Mouse (Mus musculus) kidney, embryonic 14.5 days (tissue): ENCODE data around the gene Tnfrsf1b. TPM values are rescaled to one million over a fixed set of nuclear protein-coding genes. Genes with fewer than 3 reads are reported as not detected.

Experiments
- ATAC-seq: fragments of 200-750 bp; cut with Nextera tagmentation; 2 replicates; pipeline ENCODE4 v1.8.0; 2017; ENCODE audit warnings: moderate number of reproducible peaks, mild to moderate bottlenecking, moderate TSS enrichment, moderate library complexity; ENCODE audit not compliant: low FRiP score, low TSS enrichment
- H3K27ac ChIP-seq: fragments of 300-500 bp; sonication (generic); 2 replicates; pipeline ENCODE4 v1.5.1; 2014; ENCODE audit warnings: low read depth, mild to moderate bottlenecking, low read length, moderate library complexity, mixed read lengths
- H3K27me3 ChIP-seq: fragments of 300-500 bp; sonication (generic); 2 replicates; pipeline ENCODE4 v1.6.1; 2014; ENCODE audit warnings: mild to moderate bottlenecking, low read length; ENCODE audit not compliant: control insufficient read depth, insufficient read depth
- H3K36me3 ChIP-seq: fragments of 300-500 bp; sonication (generic); 2 replicates; pipeline ENCODE4 v1.6.1; 2014; ENCODE audit warnings: low read length, mixed read lengths; ENCODE audit not compliant: control insufficient read depth, insufficient read depth
- H3K4me1 ChIP-seq: fragments of 300-500 bp; sonication (generic); 2 replicates; pipeline ENCODE4 v1.6.1; 2014; ENCODE audit warnings: low read length, mixed read lengths; ENCODE audit not compliant: control insufficient read depth, insufficient read depth
- H3K4me2 ChIP-seq: fragments of 300-500 bp; sonication (generic); replicated peaks from 2 replicates; pipeline ENCODE4 v1.6.1; 2014; ENCODE audit warnings: low read depth, mild to moderate bottlenecking, low read length
- H3K4me3 ChIP-seq: fragments of 300-500 bp; sonication (generic); 2 replicates; pipeline ENCODE4 v1.5.1; 2014; ENCODE audit warnings: mild to moderate bottlenecking, low read length
- H3K9ac ChIP-seq: fragments of 300-500 bp; sonication (generic); 2 replicates; pipeline ENCODE4 v1.6.1; 2014; ENCODE audit warnings: low read depth, mild to moderate bottlenecking, low read length, moderate library complexity
- H3K9me3 ChIP-seq: fragments of 300-500 bp; sonication (generic); 2 replicates; pipeline ENCODE4 v1.6.1; 2016; ENCODE audit warnings: low read length; ENCODE audit not compliant: control insufficient read depth
- WGBS: fragments of 180-500 bp; shearing (Covaris S2); extraction: QIAGEN DNeasy Blood & Tissue Kit; methylation state at CpG from one replicate; pipeline ENCODE4 v1.1.7; 2014; 5-methylcytosine and 5-hydroxymethylcytosine counted together
- polyA plus RNA-seq: library from polyadenylated mRNA; unstranded; fragments of >200 nt; fragmentation: Nextera tagmentation; extraction: Ambion mirVana; gene quantifications from 2 replicates; pipeline ENCODE4 v1.2.1, GENCODE M21; 2014

Tnfrsf1b gene
- polyA plus RNA-seq: 0.97 and 3.0 TPM in 2 replicates

- Histone ChIP-seq H3K4me3 (peak within 1 kb of the TSS; percentile 51), H3K36me3 (no peaks in the 10 kb centered on the region), H3K27ac (no peak within 1 kb of the TSS), H3K9ac (peak within 1 kb of the TSS; percentile 52), H3K27me3 (peaks cover 14% of the 10 kb centered on the region; the same call in 1 of the 2 replicates), H3K9me3 (no peaks in the 10 kb centered on the region), H3K4me1 (0 out of 2 replicates have a peak, but pooled peaks cover 3% of the 10 kb centered on the region), H3K4me2 (peak within 1 kb of the TSS; percentile 90)
- WGBS: under 1% methylated on average over 46 of the region's 47 CpGs
- ATAC-seq: peak; percentile 87
Measured at GRCm38 (mm10) chr4:145246173-145247011, at the start of gene Tnfrsf1b. Gene Tnfrsf1b, minus strand, starts transcription at chr4:145246870.

GRCm38 (mm10) chr4:145295589-145296300, 49.1 kb upstream of the Tnfrsf1b start:
- Histone ChIP-seq H3K27ac (no peak overlapping the region), H3K4me3 (no peak overlapping the region), H3K9me3 (no peaks in the 10 kb centered on the region), H3K27me3 (no peaks in the 10 kb centered on the region), H3K36me3 (no peaks in the 10 kb centered on the region), H3K4me2 (no peak overlapping the region), H3K9ac (no peak overlapping the region), H3K4me1 (no peaks in the 10 kb centered on the region)
- peak; percentile 48; the same call in 1 of the 2 replicates for ATAC-seq
- WGBS: 60% methylated on average over 5 of the region's 5 CpGs

DNA sequence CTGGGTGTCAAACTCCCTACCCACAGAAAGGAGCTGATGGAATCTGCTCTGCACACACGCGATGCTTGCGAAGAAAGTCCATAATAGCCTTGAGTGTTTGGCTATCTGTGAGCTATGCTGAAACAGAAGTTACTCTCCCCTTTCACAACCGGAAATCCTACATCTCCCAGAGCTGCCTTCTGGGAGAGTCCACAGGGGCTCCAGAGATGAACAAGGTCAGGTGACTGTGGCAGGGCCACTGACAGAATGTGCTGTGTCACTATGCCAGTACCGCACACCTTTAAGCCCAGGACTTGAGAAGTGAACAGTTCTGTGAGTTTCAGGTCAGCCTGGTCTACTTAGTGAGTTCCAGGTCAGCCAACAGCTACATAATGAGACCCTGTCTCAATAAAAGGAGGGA, 47.9 kb upstream of the Tnfrsf1b start:
- ATAC-seq: no peak
- Histone ChIP-seq H3K4me3 (no peak overlapping the region), H3K9me3 (no peaks in the 10 kb centered on the region), H3K4me2 (no peak overlapping the region), H3K36me3 (no peaks in the 10 kb centered on the region), H3K27me3 (no peaks in the 10 kb centered on the region), H3K27ac (no peak overlapping the region), H3K9ac (no peak overlapping the region), H3K4me1 (no peaks in the 10 kb centered on the region)
- 84% methylated on average over 5 of the region's 5 CpGs for WGBS

GRCm38 (mm10) chr4:145286369-145287120, 39.9 kb upstream of the Tnfrsf1b start:
- Histone ChIP-seq H3K27ac (no peak overlapping the region), H3K27me3 (no peaks in the 10 kb centered on the region), H3K9ac (no peak overlapping the region), H3K4me3 (no peak overlapping the region), H3K9me3 (no peaks in the 10 kb centered on the region), H3K36me3 (no peaks in the 10 kb centered on the region), H3K4me2 (no peak overlapping the region), H3K4me1 (no peaks in the 10 kb centered on the region)
- 47% methylated on average over 4 of the region's 4 CpGs for WGBS
- ATAC-seq: peak; percentile 63; the same call in 1 of the 2 replicates

DNA sequence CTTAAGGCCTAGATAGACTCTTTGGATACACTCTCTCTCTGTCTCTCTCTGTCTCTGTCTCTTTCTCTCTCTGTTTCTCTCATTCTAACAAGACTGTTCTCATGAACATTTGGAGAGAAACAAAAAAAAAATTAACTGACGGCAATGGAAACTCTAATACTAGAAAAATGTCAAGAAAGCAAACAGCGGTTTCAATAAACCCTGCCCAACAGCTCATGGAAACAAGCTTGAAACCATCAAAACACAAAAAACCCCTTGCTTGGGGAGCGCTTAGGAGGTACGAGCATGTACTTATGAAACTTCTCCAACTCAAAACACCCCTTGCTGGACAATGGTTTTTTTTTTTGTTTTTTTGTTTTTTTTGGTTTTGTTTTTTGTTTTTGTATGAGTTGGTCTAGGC, 38.0 kb upstream of the Tnfrsf1b start:
- no peak overlapping the region for H3K9ac ChIP-seq
- H3K4me3 ChIP-seq: no peak overlapping the region
- no peaks in the 10 kb centered on the region for H3K9me3 ChIP-seq
- H3K27me3 ChIP-seq: no peaks in the 10 kb centered on the region
- H3K36me3 ChIP-seq: no peaks in the 10 kb centered on the region
- no peaks in the 10 kb centered on the region for H3K4me1 ChIP-seq
- 93% methylated on average over 4 of the region's 4 CpGs for WGBS
- H3K4me2 ChIP-seq: no peak overlapping the region
- no peak overlapping the region for H3K27ac ChIP-seq
- ATAC-seq: no peak

DNA sequence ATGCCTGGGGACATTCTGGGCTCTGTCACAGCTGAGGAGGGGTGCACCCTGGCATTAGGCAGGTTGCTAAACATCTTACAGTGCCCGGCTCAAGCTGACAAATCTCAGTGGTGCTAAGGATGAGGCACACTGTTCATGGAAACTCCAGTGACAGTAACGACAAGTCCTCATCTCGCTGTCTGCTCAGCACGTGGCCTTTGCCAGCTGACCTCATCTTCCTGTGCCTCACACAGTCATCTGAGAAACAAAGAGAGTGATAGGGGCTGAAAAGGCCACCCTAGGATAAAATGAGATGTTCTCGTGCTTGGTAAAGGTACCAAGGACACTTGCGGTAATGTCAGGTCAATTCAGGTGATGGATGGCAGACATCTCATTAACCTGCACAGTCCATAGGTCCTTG, 36.8 kb upstream of the Tnfrsf1b start:
- H3K4me3 ChIP-seq: no peak overlapping the region

GRCm38 (mm10) chr4:145280966-145281365, 34.3 kb upstream of the Tnfrsf1b start:
- no peak for ATAC-seq
- no peak overlapping the region for H3K27ac ChIP-seq
- 60% methylated on average over 6 of the region's 6 CpGs for WGBS

More for the DNA sequence above, 36.8 kb upstream of the Tnfrsf1b start:
- Histone ChIP-seq H3K27ac (no peak overlapping the region), H3K4me1 (no peaks in the 10 kb centered on the region), H3K4me2 (no peak overlapping the region), H3K27me3 (no peaks in the 10 kb centered on the region), H3K36me3 (no peaks in the 10 kb centered on the region), H3K9me3 (no peaks in the 10 kb centered on the region), H3K9ac (no peak overlapping the region)
- no peak for ATAC-seq
- WGBS: 57% methylated on average over 6 of the region's 6 CpGs

GRCm38 (mm10) chr4:145278724-145279370, 32.2 kb upstream of the Tnfrsf1b start:
- 73% methylated on average over 3 of the region's 3 CpGs for WGBS
- H3K27me3 ChIP-seq: no peaks in the 10 kb centered on the region
- ATAC-seq: no peak
- no peaks in the 10 kb centered on the region for H3K36me3 ChIP-seq
- no peak overlapping the region for H3K9ac ChIP-seq
- no peak overlapping the region for H3K4me2 ChIP-seq
- no peaks in the 10 kb centered on the region for H3K4me1 ChIP-seq
- H3K9me3 ChIP-seq: no peaks in the 10 kb centered on the region
- no peak overlapping the region for H3K4me3 ChIP-seq
- H3K27ac ChIP-seq: no peak overlapping the region

More at GRCm38 (mm10) chr4:145280966-145281365, 34.3 kb upstream of the Tnfrsf1b start:
- no peaks in the 10 kb centered on the region for H3K27me3 ChIP-seq
- no peak overlapping the region for H3K4me2 ChIP-seq
- H3K36me3 ChIP-seq: no peaks in the 10 kb centered on the region
- H3K4me3 ChIP-seq: no peak overlapping the region
- no peaks in the 10 kb centered on the region for H3K9me3 ChIP-seq
- no peak overlapping the region for H3K9ac ChIP-seq
- no peaks in the 10 kb centered on the region for H3K4me1 ChIP-seq
